Mouse (Mus musculus) MEL (cell line): ENCODE measurements around the gene Eif2ak1. TPM values are rescaled to one million over a fixed set of nuclear protein-coding genes. Genes with fewer than 3 reads are reported as not detected.

ENCODE experiments used
- DNase-seq: peaks from one replicate; pipeline ENCODE4 v3.0.0; 2011; ENCODE audit warnings: low read depth, low spot score
- H3K27ac ChIP-seq: 2 replicates; pipeline ENCODE4 v1.5.1; 2012; ENCODE audit warnings: low read depth, mild to moderate bottlenecking, control low read depth, low read length, moderate library complexity; ENCODE audit not compliant: control insufficient read depth
- H3K27me3 ChIP-seq, 2 experiments: fragments of 150-350 bp in 1 of 2; sonication (generic) in 1 of 2; 2 replicates each; pipeline ENCODE4 v1.6.1; 2012; ENCODE audit warnings: low read length in 2 of 2, mild to moderate bottlenecking in 2 of 2, improper control_type of control experiment in 1 of 2, moderate library complexity in 1 of 2; ENCODE audit not compliant: insufficient read depth in 2 of 2, control insufficient read depth in 1 of 2
- H3K36me3 ChIP-seq, 2 experiments: 2 replicates each; pipeline ENCODE4 v1.6.1; 2012 to 2014; ENCODE audit warnings: low read length in 2 of 2, improper control_type of control experiment in 1 of 2, inconsistent platforms in 1 of 2, mild to moderate bottlenecking in 1 of 2; ENCODE audit not compliant: insufficient read depth in 2 of 2, control insufficient read depth in 1 of 2
- H3K4me1 ChIP-seq, 2 experiments: fragments of 150-350 bp in 1 of 2; sonication (generic) in 1 of 2; 2 replicates each; pipeline ENCODE4 v1.6.1; 2012; ENCODE audit warnings: low read length in 2 of 2, improper control_type of control experiment in 1 of 2, mild to moderate bottlenecking in 1 of 2; ENCODE audit not compliant: insufficient read depth in 2 of 2, control insufficient read depth in 1 of 2
- H3K4me3 ChIP-seq, 2 experiments: fragments of 150-350 bp in 1 of 2; sonication (generic) in 1 of 2; 2 replicates each; pipeline ENCODE4 v1.5.1; 2012; ENCODE audit warnings: low read depth in 2 of 2, low read length in 2 of 2, mild to moderate bottlenecking in 2 of 2, moderate library complexity in 2 of 2, control low read depth in 1 of 2, improper control_type of control experiment in 1 of 2; ENCODE audit not compliant: control insufficient read depth in 1 of 2, insufficient read depth in 1 of 2
- H3K79me2 ChIP-seq: 2 replicates; pipeline ENCODE4 v1.6.1; 2012; ENCODE audit warnings: mild to moderate bottlenecking, low read length, moderate library complexity; ENCODE audit not compliant: control insufficient read depth, poor library complexity, insufficient read depth
- H3K9ac ChIP-seq: 2 replicates; pipeline ENCODE4 v1.6.1; 2012; ENCODE audit warnings: low read depth, mild to moderate bottlenecking, control low read depth, low read length, moderate library complexity; ENCODE audit not compliant: control insufficient read depth, poor library complexity, severe bottlenecking
- H3K9me3 ChIP-seq: fragments of 150-350 bp; sonication (generic); replicated peaks from 2 replicates; pipeline ENCODE4 v1.6.1; 2012; ENCODE audit warnings: mild to moderate bottlenecking, low read length, improper control_type of control experiment, moderate library complexity; ENCODE audit not compliant: insufficient read depth
- CTCF ChIP-seq, 3 experiments: IDR thresholded peaks in 2 of 3; conservative IDR thresholded peaks in 1 of 3; 2 replicates each; pipeline ENCODE4 v1.5.1; 2011 to 2012; ENCODE audit warnings: low read length in 3 of 3, low read depth in 2 of 3, mild to moderate bottlenecking in 2 of 3, improper control_type of control experiment in 1 of 3, inconsistent platforms in 1 of 3, mixed read lengths in 1 of 3, moderate library complexity in 1 of 3; ENCODE audit not compliant: control insufficient read depth in 1 of 3, insufficient read depth in 1 of 3, poor library complexity in 1 of 3, severe bottlenecking in 1 of 3
- E2F4 ChIP-seq: IDR thresholded peaks from 2 replicates; pipeline ENCODE4 v1.6.1; 2011; ENCODE audit warnings: low read depth, low read length, improper control_type of control experiment, borderline replicate concordance
- ELF1 ChIP-seq: IDR thresholded peaks from 2 replicates; pipeline ENCODE4 v1.6.1; 2014; ENCODE audit warnings: low read depth, mild to moderate bottlenecking, inconsistent platforms, low read length, improper control_type of control experiment, moderate library complexity
- GABPA ChIP-seq: IDR thresholded peaks from 2 replicates; pipeline ENCODE4 v1.6.1; 2012; ENCODE audit warnings: low read depth, mild to moderate bottlenecking, inconsistent platforms, low read length, improper control_type of control experiment, moderate library complexity
- MAZ ChIP-seq: IDR thresholded peaks from 2 replicates; pipeline ENCODE4 v1.6.1; 2012; ENCODE audit warnings: low read depth, mild to moderate bottlenecking, inconsistent platforms, low read length, improper control_type of control experiment
- MXI1 ChIP-seq: IDR thresholded peaks from 2 replicates; pipeline ENCODE4 v1.6.1; 2011; ENCODE audit warnings: mild to moderate bottlenecking, low read depth, low read length, improper control_type of control experiment
- NRF1 ChIP-seq: IDR thresholded peaks from 2 replicates; pipeline ENCODE4 v1.6.1; 2014; ENCODE audit warnings: low read depth, mild to moderate bottlenecking, inconsistent platforms, low read length, improper control_type of control experiment, moderate library complexity; ENCODE audit not compliant: poor library complexity, insufficient read depth, severe bottlenecking
- POLR2A ChIP-seq, 2 experiments: IDR thresholded peaks; 2 replicates each; pipeline ENCODE4 v1.6.1; 2011 to 2012; ENCODE audit warnings: low read length in 2 of 2, mild to moderate bottlenecking in 2 of 2, control low read depth in 1 of 2, improper control_type of control experiment in 1 of 2, low read depth in 1 of 2, moderate library complexity in 1 of 2; ENCODE audit not compliant: control insufficient read depth in 1 of 2, insufficient read depth in 1 of 2, poor library complexity in 1 of 2
- RCOR1 ChIP-seq: IDR thresholded peaks from 2 replicates; pipeline ENCODE4 v1.6.1; 2012; ENCODE audit warnings: low read depth, mild to moderate bottlenecking, inconsistent platforms, low read length, improper control_type of control experiment
- SIN3A ChIP-seq: IDR thresholded peaks from 2 replicates; pipeline ENCODE4 v1.6.1; 2012; ENCODE audit warnings: low read length, improper control_type of control experiment, inconsistent platforms
- TAL1 ChIP-seq: IDR thresholded peaks from 2 replicates; pipeline ENCODE4 v1.6.1; 2012; ENCODE audit warnings: mild to moderate bottlenecking, inconsistent platforms, low read length, moderate library complexity, mixed read lengths
- UBTF ChIP-seq: IDR thresholded peaks from 2 replicates; pipeline ENCODE4 v1.6.1; 2012; ENCODE audit warnings: low read depth, mild to moderate bottlenecking, inconsistent platforms, low read length, improper control_type of control experiment, moderate library complexity, borderline replicate concordance; ENCODE audit not compliant: insufficient read depth
- polyA plus RNA-seq, 2 experiments: library from polyadenylated mRNA; stranded (reverse) in 1 of 2; unstranded in 1 of 2; fragments of >175 nt in 1 of 2; fragments of >200 nt in 1 of 2; gene quantifications; 2 replicates each; pipeline versions ENCODE4 v1.2.1 to v1.2.4; 2012; ENCODE audit warnings: low replicate concordance in 2 of 2, low read depth in 1 of 2; ENCODE audit not compliant: insufficient read length in 2 of 2, insufficient read depth in 1 of 2, missing spikeins in 1 of 2
- total RNA-seq: library from RNA; depleted of rRNA; stranded (reverse); fragments of 300-350 nt; gene quantifications from 2 replicates; pipeline ENCODE4 v1.2.3, GENCODE M21; 2012

The Eif2ak1 gene
- total and polyA plus RNA-seq, 3 experiments = 14.8 to 33.5 (median 26.7) TPM

DNA sequence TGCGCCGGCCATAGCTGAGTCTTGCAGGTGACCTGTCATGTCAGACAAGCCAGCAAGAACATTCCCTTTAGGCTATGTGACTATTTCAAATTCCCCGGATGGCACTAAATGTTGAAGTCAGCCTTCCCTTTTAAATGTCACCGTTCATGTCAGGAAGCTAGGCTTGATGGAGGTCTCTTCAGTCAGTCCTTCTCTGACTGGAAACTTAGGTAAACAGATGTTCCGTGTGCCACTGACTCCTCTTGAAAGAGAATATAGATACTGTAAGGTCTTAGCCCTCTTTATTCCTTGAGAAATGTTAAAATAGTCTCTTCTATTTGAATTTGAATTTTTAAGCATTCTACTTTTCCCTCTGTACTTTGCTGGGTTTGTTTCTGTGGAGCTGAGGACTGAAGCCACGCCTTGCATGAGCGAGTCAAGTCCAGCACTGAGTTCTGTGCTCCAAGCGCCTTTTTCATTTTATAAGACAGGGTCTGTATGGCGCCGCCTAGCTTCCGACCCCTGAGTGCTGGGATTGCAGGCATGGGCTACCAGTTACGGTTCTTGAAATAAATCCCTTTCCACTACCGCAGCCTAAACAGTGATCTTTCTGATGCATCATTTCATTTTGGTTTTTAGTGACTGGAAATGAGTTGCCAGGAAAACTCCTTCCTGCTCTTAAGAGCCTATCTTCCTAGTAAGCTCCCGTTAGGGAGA is 80.2 kb downstream of the Eif2ak1 start, which contains the start of gene Ankrd61:
Gene Ankrd61, minus strand, starts transcription at position 51 of the 696 bp plus-strand sequence.
- Histone ChIP-seq H3K4me1 (peaks cover 2 to 10% of the 10 kb centered on the region in 2 experiments), H3K79me2 (no peaks in the 10 kb centered on the region), H3K27ac (no peak within 1 kb of the TSS), H3K9me3 (no peaks in the 10 kb centered on the region), H3K36me3 (peaks cover 5 to 6% of the 10 kb centered on the region in 2 experiments), H3K9ac (no peak within 1 kb of the TSS), H3K4me3 (no peak within 1 kb of the TSS), H3K27me3 (no peaks in the 10 kb centered on the region)
- DNase-seq = no peak
- no peak for TF ChIP-seq UBTF
- 0 out of 6 replicates have a peak, but pooled peaks of 1 of the 3 experiments have one; percentile 13 for TF ChIP-seq CTCF (IDR thresholded peaks at IDR 0.05 in 2 of 3, conservative IDR thresholded peaks at IDR 0.05 in 1 of 3; ENCODE audit: control insufficient read depth in 1 of 3, insufficient read depth in 1 of 3, low read depth in 2 of 3, low read length in 3 of 3, poor library complexity in 1 of 3, severe bottlenecking in 1 of 3)

DNA sequence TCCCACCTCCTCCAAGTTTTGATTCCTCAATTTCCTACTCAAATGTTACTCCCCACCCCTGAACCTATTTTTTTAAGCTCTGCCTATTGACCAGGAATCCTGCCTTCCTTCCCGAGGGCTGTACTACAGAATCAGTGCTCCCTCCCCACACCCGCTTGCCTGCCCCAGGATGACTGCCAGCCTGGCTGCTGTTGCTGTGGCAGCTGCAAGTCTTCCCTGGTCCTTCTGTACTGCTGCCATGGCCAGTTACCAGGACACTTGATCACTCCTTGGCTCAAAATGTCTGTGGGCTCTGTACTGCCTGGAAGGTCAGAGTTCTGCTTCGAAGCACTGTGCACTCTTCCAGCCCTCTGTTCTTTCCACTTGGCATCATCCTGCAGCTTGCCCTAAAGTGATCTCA is 84.5 kb downstream of the Eif2ak1 start:
- Histone ChIP-seq H3K27me3 (no peaks in the 10 kb centered on the region), H3K79me2 (peaks cover 4% of the 10 kb centered on the region), H3K4me1 (no peaks in the 10 kb centered on the region; a peak in 1 of 4 replicates), H3K27ac (no peak overlapping the region), H3K9me3 (no peaks in the 10 kb centered on the region), H3K4me3 (no peak overlapping the region), H3K36me3 (peaks cover 0 to 16% of the 10 kb centered on the region in 2 experiments; a peak in 3 of 4 replicates), H3K9ac (no peak overlapping the region)
- no peak for DNase-seq
- no peak for TF ChIP-seq TAL1
- no peak for TF ChIP-seq MXI1
- no peak for TF ChIP-seq E2F4
- TF ChIP-seq UBTF = no peak
- no peak for TF ChIP-seq RCOR1
- no peak for TF ChIP-seq SIN3A
- TF ChIP-seq NRF1 = no peak

DNA sequence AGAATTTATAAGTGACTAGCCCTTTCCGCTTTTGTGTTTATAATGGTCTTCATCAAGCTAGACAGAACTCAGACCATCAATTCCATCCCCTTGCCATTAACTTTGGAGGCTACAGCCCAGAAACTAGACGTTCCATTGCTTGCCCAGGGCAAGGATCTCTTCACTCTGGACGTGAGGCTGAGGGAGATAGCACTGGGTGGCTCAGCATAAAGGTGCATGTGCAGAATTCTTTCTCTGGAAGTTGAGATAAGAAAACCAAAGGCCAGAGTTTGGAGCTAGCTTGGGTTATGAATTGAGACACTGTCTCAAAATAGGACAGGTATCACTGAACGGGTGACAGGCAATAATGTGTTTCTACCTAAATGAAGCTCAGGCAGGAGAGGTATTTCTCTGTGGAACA is 86.2 kb downstream of the Eif2ak1 start:
- peaks cover 20% of the 10 kb centered on the region for H3K79me2 ChIP-seq
- H3K9ac ChIP-seq = no peak overlapping the region
- H3K27ac ChIP-seq = no peak overlapping the region
- peaks cover 6 to 14% of the 10 kb centered on the region in 2 experiments for H3K36me3 ChIP-seq
- TF ChIP-seq MAZ (no peak), ELF1 (no peak), POLR2A (IDR thresholded peaks at IDR 0.05; ENCODE audit: control insufficient read depth in 1 of 2, insufficient read depth in 1 of 2, low read depth in 1 of 2, low read length in 2 of 2, poor library complexity in 1 of 2) (no peak), GABPA (no peak)
- H3K4me3 ChIP-seq = no peak overlapping the region
- no peaks in the 10 kb centered on the region for H3K27me3 ChIP-seq
- H3K9me3 ChIP-seq = no peaks in the 10 kb centered on the region
- DNase-seq = no peak
- H3K4me1 ChIP-seq = peaks cover 0 to 10% of the 10 kb centered on the region in 2 experiments; a peak in 3 of 4 replicates
